Mouse (Mus musculus) right cerebral cortex, postnatal 25 days (tissue): ENCODE measurements at regions not wholly inside any gene's neighbourhood (a gene's known extent, or its start where the extent isn't known, plus 50 kb on each side); places are given as distances from the start of the nearest gene placed in this dataset.
A peak's percentile ranks its signal among the peaks of the same experiment; 100 is the strongest.
"Not testable (repeated sequence)": the region's sequence is repeated elsewhere in the genome, so short reads cannot be mapped to it uniquely, and the experiment has no call there.

ENCODE experiments used
- DNase-seq: peaks from one replicate; pipeline ENCODE4 v3.0.0; 2022

- no peak for DNase-seq
Observed at GRCm38 (mm10) chr17:82674593-82674992, 540.5 kb upstream of the Pkdcc start.

GRCm38 (mm10) chr17:82666557-82666956, 548.5 kb upstream of the Pkdcc start:
- not testable (repeated sequence) for DNase-seq

DNA sequence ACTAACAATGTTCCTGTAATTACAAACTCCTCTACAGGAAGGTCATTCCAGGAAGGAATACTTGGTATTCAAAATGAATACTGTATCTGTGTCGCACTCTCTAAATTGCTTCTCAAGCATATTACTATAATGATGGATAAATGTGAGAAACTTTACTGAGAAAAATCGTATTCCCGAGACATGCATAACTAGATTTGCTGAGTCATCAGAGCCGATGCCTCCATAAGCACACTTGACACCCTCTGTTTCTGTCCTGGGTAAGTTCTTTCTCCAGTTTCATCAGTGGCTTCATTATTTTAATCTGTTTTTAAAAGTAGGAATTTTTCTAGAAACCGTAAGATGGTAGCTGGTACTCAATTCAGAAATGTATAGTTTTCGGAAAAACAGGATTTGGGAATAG, 550.7 kb upstream of the Pkdcc start:
- DNase-seq, result no peak

- no peak for DNase-seq
Observed at GRCm38 (mm10) chr17:82636459-82637189, 578.5 kb upstream of the Pkdcc start.

GRCm38 (mm10) chr17:82635849-82636248, 579.2 kb upstream of the Pkdcc start:
- DNase-seq, result no peak

DNA sequence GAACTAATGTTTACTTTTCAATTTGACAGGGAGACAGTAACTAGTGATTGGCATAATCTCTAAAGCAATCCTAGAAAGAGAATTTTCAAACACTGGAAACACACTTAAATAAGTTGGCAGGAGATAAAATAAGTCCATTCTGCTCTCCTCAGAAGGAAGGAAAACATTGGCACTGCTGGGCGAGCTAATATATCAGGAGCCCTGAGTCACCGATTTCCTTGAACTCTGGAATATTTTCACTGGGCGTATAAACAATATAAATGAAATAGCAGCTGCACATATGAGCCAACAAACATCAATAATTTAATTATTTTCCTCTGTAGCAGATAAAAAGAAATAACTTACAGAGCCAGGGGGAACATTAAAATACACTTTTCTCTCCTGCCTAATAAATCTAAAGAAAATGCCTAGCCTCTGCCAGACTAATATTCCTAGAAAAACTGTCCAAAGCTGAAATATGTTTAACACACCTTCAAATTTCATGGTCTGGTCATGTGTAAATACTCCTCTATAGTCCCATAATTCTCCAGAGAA, 608.4 kb upstream of the Pkdcc start:
- no peak for DNase-seq

GRCm38 (mm10) chr17:82583801-82584200, 631.3 kb upstream of the Pkdcc start:
- DNase-seq, result no peak

DNA sequence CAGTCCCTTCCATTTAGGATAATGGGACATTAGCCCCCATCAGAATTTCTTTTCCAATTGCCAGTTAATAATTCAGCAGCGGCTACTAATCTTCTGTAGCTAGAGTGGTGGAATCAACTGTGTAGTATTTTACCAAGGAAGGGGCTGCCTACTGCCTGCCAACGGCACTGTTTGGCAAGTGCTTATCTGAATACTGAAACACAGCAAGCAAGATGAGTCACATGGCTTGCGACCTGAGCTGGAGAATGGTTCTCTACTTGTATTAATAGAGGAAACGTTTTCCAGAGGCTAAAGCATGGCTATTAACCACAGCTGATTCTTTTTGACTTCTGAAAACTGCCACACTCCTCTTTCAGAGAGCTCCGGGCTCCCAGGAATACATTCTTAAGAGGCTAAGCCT, 681.6 kb upstream of the Pkdcc start:
- no peak for DNase-seq

DNA sequence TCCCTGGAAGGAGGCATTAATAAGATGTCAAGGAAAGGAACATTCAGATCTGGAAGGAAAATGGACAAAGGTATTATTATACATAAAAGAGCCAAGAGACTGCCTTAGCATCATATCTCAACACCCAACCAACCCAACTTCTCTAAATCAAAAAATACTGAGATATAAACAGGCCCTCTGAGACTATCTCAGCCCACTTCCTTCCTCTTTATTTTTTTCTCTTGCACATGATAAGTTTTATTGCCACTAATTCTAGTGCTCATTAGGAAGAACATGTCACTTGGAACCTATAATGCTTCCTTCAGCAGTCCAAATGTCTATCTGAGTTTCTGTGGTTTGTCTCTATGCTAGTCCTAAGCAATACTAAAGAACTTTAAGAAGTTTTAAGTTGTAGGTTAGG, 697.0 kb upstream of the Pkdcc start:
- no peak for DNase-seq

DNA sequence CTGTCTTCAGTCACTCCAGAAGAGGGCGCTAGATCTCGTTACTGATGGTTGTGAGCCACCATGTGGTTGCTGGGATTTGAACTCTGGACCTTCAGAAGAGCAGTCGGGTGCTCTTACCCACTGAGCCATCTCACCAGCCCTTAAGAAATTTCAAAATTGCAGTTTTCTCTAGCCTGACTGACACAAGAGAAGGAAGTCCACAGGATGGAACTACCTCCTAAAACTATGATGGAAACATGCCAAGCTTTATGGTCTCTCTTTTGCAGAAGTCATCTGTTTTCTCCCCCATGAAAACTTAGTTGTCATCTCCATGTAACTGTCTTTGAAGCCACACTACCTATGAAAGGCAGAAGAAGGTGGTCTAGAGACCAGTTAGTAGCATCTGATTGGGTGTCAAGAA, 698.2 kb upstream of the Pkdcc start:
- no peak for DNase-seq

GRCm38 (mm10) chr17:82513816-82514215, 701.3 kb upstream of the Pkdcc start:
- no peak for DNase-seq

DNA sequence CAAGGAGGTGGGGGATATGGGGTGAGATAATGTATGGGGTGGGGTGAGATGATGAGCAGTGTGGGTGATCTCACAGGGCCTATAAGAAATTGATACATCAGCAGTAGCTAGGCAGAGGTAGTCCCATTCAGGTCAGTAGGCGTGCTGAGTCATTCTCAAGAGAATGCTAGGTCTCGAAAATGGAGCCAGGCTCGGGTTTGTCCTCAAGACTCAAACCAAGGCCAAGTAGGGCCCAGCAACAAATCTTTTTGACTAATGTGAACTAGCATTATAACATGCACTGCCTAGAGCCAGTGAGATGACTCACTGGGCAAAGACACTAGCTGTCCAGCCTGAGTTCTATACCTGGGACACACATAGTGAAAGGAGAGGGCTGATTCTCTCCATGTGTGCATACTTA, 710.8 kb upstream of the Pkdcc start:
- DNase-seq, result no peak

GRCm38 (mm10) chr17:82485544-82485943, 729.5 kb upstream of the Pkdcc start:
- no peak for DNase-seq

- DNase-seq, result no peak
Observed at GRCm38 (mm10) chr17:82484609-82485008, 730.5 kb upstream of the Pkdcc start.

- DNase-seq, result no peak
Observed at GRCm38 (mm10) chr17:82457972-82458371, 719.8 kb upstream of the Slc8a1 start.

GRCm38 (mm10) chr17:82453847-82454246, 715.7 kb upstream of the Slc8a1 start:
- DNase-seq, result no peak

DNA sequence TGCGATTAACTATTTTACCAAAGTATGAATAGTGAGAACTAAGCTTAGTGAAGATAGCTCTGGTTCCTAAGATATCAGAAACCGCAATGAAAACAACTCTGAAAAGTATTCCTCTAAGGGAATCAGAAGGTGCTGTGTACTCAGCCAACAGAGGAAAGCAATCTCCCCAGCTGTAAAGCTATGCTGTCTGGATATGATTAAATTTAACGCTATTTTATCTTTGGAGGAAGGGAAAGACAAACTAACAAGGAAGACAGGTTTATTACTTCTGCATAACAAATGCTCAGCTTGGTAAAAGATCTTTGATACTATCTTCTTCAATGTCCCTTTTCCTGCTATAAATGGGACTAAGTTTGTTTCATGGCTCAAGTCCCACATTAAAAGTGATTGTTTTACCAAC, 700.9 kb upstream of the Slc8a1 start:
- DNase-seq, result no peak

GRCm38 (mm10) chr17:82437206-82437605, 699.0 kb upstream of the Slc8a1 start:
- no peak for DNase-seq

GRCm38 (mm10) chr17:82432678-82433077, 694.5 kb upstream of the Slc8a1 start:
- DNase-seq, result no peak

DNA sequence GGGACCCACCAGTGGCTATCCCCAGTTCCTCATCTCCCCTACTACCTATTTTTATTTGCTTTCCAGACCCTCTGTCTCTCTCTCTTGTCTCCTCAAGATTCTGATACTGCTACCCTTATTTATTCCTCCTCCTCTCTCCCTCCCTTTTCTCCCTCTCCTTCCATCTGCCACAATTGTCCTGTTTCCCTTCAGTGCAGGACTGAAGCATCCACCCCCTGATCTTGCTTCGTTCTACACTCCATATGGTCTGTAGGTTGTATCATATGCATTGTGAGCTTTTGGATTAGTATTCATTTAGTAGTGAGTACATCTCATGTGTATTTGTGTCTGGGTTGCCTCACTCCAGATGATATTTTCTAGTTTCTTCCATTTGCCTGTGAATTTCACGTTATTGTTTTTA, 670.1 kb upstream of the Slc8a1 start:
- peak; percentile 3 for DNase-seq

GRCm38 (mm10) chr17:82399328-82399727, 661.2 kb upstream of the Slc8a1 start:
- no peak for DNase-seq

DNA sequence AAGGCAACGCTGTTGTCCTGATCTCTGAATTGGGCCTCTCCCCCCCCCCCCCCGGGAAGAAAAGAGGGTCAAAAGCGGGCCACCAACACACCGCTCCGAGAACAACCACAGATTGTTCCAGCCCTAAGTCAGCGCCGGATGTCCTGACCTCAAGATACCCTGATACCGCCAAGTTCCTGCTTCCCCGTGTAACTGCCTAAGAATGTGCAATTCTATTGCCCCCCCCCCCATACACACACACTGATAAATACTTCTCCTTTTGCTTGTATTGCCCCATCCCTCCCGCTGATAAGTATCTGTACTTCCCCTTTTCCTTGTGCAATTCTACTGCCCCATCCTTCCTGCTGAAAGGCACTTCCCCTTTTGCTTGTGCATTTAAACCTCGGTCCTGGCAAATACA, 641.2 kb upstream of the Slc8a1 start:
- not testable (repeated sequence) for DNase-seq

DNA sequence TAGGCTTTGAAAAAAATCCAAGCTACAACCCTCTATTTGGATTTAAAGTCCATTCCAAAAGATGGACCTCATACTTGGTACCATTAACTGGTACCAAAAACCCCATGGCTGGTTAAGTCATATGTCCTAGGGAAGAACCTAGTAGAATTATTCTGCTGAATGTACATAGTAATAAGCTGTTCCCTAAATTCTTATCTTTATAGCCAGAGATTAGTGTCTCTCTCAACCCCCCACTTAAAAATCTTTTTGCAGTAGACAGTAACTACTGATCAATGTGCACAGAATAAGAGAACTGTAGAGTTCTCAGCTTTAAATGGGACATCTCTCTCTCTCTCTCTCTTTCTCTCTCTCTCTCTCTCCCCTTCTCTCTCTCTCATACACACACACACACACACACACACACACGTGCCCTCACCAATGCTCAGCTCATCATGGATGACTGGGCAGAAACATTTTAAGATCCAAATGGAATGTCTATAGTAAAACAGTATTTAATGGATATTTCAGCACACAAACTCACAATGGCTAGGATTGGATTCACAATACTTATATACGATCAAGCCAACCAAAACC, 640.2 kb upstream of the Slc8a1 start:
- no peak for DNase-seq

DNA sequence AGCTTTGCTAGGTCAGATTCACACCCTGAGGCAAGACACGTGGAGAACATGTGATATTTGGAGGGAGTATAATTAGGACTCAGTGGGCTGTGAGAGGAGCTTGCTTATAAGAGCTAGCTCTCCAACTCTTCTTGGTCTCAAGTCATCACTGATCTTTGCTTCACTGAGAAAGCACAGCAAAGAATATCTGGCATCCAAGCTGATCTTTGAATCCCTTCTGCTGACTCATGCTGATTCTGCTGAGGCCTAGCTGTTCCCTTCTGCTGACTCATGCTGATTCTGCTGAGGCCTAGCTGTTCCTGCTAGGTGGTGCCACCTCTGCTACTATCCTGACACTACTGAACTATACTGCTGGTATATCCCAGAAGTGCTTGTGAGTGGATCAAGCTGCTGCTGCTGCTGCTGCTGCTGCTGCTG, 639.0 kb upstream of the Slc8a1 start:
- no peak for DNase-seq

DNA sequence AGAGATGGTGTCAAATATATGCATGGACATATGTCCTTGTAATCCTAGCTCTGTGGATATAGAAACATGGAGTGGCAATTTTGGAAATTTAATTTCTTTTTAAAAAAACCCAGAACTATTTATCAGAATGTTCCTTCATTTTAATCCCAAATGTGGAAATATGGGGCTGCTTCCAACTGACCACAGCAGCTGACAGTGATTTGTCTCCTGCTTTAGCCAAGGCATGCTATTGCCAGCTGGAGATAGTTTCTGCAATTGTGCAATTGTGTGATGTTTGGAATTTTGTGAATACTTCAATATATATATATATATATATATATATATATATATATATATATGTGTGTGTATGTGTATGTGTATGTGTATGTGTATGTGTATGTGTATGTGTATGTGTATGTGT, 629.7 kb upstream of the Slc8a1 start:
- no peak for DNase-seq
